Mouse (Mus musculus): ENCODE data around the gene Ets1.
A peak's percentile ranks its signal among the peaks of the same experiment; 100 is the strongest.

The Ets1 gene

GRCm38 (mm10) chr9:32760649-32761157 is 124.7 kb downstream of the Ets1 start:
- DNase-seq (ENCODE audit: low spot score in 2 of 2) = no peak

GRCm38 (mm10) chr9:32761326-32761725 is 125.3 kb downstream of the Ets1 start:
- no peak for DNase-seq (ENCODE audit: low spot score in 2 of 2)

GRCm38 (mm10) chr9:32764374-32764773 is 128.4 kb downstream of the Ets1 start:
- no peak for DNase-seq (ENCODE audit: low spot score in 2 of 2)

GRCm38 (mm10) chr9:32765123-32765522 is 129.1 kb downstream of the Ets1 start:
- DNase-seq (ENCODE audit: low spot score in 2 of 2) = no peak

GRCm38 (mm10) chr9:32778866-32779265 is 142.8 kb downstream of the Ets1 start:
- DNase-seq (ENCODE audit: low spot score in 2 of 2) = no peak

- DNase-seq (ENCODE audit: low spot score in 2 of 2) = no peak
Observed at GRCm38 (mm10) chr9:32782391-32783092, 146.5 kb downstream of the Ets1 start.

- DNase-seq (ENCODE audit: low spot score in 2 of 2) = no peak
Observed at GRCm38 (mm10) chr9:32787091-32787490, 151.1 kb downstream of the Ets1 start.

GRCm38 (mm10) chr9:32787615-32788014 is 151.6 kb downstream of the Ets1 start:
- no peak for DNase-seq (ENCODE audit: low spot score in 2 of 2)

GRCm38 (mm10) chr9:32789306-32789705 is 153.3 kb downstream of the Ets1 start:
- peak in 1 of 2 experiments; percentile 17 for DNase-seq (ENCODE audit: low spot score in 2 of 2)

GRCm38 (mm10) chr9:32791699-32792098 is 155.7 kb downstream of the Ets1 start:
- no peak for DNase-seq (ENCODE audit: low spot score in 2 of 2)

- DNase-seq (ENCODE audit: low spot score in 2 of 2) = no peak
Observed at GRCm38 (mm10) chr9:32798171-32798570, 162.2 kb downstream of the Ets1 start.

- DNase-seq (ENCODE audit: low spot score in 2 of 2) = no peak
Observed at GRCm38 (mm10) chr9:32806106-32806505, 170.1 kb downstream of the Ets1 start.

All from cerebellum, postnatal 4 days (tissue).